Mouse (Mus musculus): Measurements from ENCODE around the gene Nkx1-1. TPM values are rescaled to one million over a fixed set of nuclear protein-coding genes. Genes with fewer than 3 reads are reported as not detected.

The Nkx1-1 gene
- total RNA-seq, 4 experiments from 2014 or later = not detected

GRCm38 (mm10) chr5:33420313-33420712, 13.5 kb downstream of the Nkx1-1 start:
- no peak for DNase-seq (ENCODE audit: low spot score in 2 of 2)

DNA sequence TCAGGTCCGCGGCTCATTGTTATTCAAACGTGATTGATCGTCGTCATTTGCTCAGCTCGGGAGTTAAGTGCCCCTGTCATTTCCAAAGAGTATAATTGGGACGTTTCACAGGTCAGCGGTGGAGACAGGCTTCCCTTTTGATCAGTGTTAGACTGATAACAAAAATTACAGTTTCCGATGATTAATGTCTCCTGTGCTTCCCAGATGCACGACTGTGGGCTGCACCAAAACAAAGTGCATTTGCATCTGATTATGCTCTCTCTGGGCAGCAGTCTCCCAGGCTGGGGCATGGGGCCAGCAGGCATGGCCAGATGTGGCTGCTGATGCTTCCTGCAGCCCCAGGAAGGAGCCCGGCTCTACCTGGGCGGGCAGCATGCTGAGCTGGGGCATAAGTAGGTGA, 33.0 kb downstream of the Nkx1-1 start:
- no peak for DNase-seq (ENCODE audit: low spot score in 2 of 2)

- no peak for DNase-seq (ENCODE audit: low spot score in 2 of 2)
These were observed 36.9 kb downstream of the Nkx1-1 start for GRCm38 (mm10) chr5:33396828-33397227.

DNA sequence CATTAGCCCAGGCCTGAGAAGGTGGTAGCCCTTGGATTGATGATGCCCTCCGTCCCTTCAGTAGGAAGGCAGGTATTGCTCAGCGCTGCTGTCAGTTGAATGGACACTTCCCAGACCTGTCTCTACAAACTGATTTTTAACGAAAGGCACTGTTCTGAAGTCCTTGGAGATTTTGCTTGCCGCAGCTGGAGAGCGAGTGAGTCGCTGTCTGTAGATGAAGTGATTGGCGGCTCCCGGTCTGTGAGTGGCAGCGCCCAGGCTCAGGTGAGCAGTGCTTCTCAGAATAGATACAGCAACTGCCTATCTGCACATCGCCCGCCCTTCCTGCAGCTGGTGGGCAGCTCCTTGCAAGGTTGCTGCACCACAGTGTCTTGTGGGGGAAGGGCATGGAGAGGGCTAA, 38.1 kb downstream of the Nkx1-1 start:
- DNase-seq (ENCODE audit: low spot score in 2 of 2) = no peak

GRCm38 (mm10) chr5:33393803-33394202, 40.0 kb downstream of the Nkx1-1 start:
- peak; percentile 66 to 68 for DNase-seq (ENCODE audit: low spot score in 2 of 2)

- DNase-seq (ENCODE audit: low spot score in 2 of 2) = no peak
These were observed 46.2 kb downstream of the Nkx1-1 start for GRCm38 (mm10) chr5:33387550-33387949.

Other genes starting within 250 kb of the Nkx1-1 start
- under 1 TPM in 1 of 4 experiments, not detected in 3; 0.46 TPM for gene Spon2, start 215.5 kb downstream of the Nkx1-1 start, total RNA-seq (2022)
- 100 to 1,000 TPM; 306 to 326 (median 313) TPM for gene Ctbp1, start 159.0 kb downstream of the Nkx1-1 start, total RNA-seq (2022)
- 100 to 1,000 TPM in 1 of 4 experiments, 10 to 100 TPM in 3; 91.7 to 104 (median 98.1) TPM for gene Maea, start 98.5 kb downstream of the Nkx1-1 start, total RNA-seq (2022)
- gene Uvssa, start 55.4 kb downstream of the Nkx1-1 start, total RNA-seq (2022) = 1 to 10 TPM; 7.2 to 8.5 (median 8.0) TPM
- 10 to 100 TPM; 22.4 to 28.3 (median 26.2) TPM for gene Fam53a, start 195.7 kb upstream of the Nkx1-1 start, total RNA-seq (2022)
- gene Gm9903, start 195.9 kb upstream of the Nkx1-1 start, total RNA-seq (2022) = under 1 TPM; 0.55 to 0.89 (median 0.76) TPM
- 10 to 100 TPM; 25.0 to 28.6 (median 26.4) TPM for gene Slbp, start 218.6 kb upstream of the Nkx1-1 start, total RNA-seq (2022)
- gene Tacc3, start 224.2 kb upstream of the Nkx1-1 start, total RNA-seq (2022) = 1 to 10 TPM; 5.3 to 7.5 (median 6.9) TPM
- gene Tmem129, start 224.4 kb upstream of the Nkx1-1 start, total RNA-seq (2022) = 10 to 100 TPM; 23.1 to 26.2 (median 24.0) TPM

Data from left cerebral cortex, adult 8-10 months (tissue).